Mouse (Mus musculus) midbrain, embryonic 15.5 days (tissue): ENCODE data around the gene Nosip. TPM values are rescaled to one million over a fixed set of nuclear protein-coding genes. Genes with fewer than 3 reads are reported as not detected.

ENCODE experiments used
- ATAC-seq: fragments of 200-750 bp; cut with Nextera tagmentation; replicated peaks from 2 replicates; pipeline ENCODE4 v1.8.0; 2017; ENCODE audit warnings: moderate TSS enrichment
- H3K27ac ChIP-seq: fragments of 300-500 bp; sonication (generic); 2 replicates; pipeline ENCODE4 v1.5.1; 2015; ENCODE audit warnings: mild to moderate bottlenecking, inconsistent platforms
- H3K27me3 ChIP-seq: fragments of 300-500 bp; sonication (generic); replicated peaks from 2 replicates; pipeline ENCODE4 v1.6.1; 2015; ENCODE audit warnings: inconsistent platforms
- H3K36me3 ChIP-seq: fragments of 300-500 bp; sonication (generic); replicated peaks from 2 replicates; pipeline ENCODE4 v1.6.1; 2015; ENCODE audit warnings: inconsistent platforms
- H3K4me1 ChIP-seq: fragments of 300-500 bp; sonication (generic); 2 replicates; pipeline ENCODE4 v1.6.1; 2015; ENCODE audit warnings: inconsistent platforms
- H3K4me2 ChIP-seq: fragments of 300-500 bp; sonication (generic); 2 replicates; pipeline ENCODE4 v1.6.1; 2015; ENCODE audit warnings: inconsistent platforms, mild to moderate bottlenecking, moderate library complexity
- H3K4me3 ChIP-seq: fragments of 300-500 bp; sonication (generic); 2 replicates; pipeline ENCODE4 v1.5.1; 2015; ENCODE audit warnings: mild to moderate bottlenecking, inconsistent platforms
- H3K9ac ChIP-seq: fragments of 300-500 bp; sonication (generic); 2 replicates; pipeline ENCODE4 v1.6.1; 2015; ENCODE audit warnings: mild to moderate bottlenecking, inconsistent platforms
- H3K9me3 ChIP-seq: fragments of 300-500 bp; sonication (generic); 2 replicates; pipeline ENCODE4 v1.6.1; 2016; ENCODE audit warnings: inconsistent platforms
- WGBS: fragments of 180-500 bp; shearing (Covaris S2); methylation state at CpG from one replicate; pipeline ENCODE4 v1.1.7; 2015; ENCODE audit warnings: mixed read lengths; 5-methylcytosine and 5-hydroxymethylcytosine counted together
- polyA plus RNA-seq: library from polyadenylated mRNA; unstranded; fragments of >200 nt; fragmentation: Nextera tagmentation; extraction: Ambion mirVana; gene quantifications from 2 replicates; pipeline ENCODE4 v1.2.1, GENCODE M21; 2015

Nosip gene
- polyA plus RNA-seq, 1 experiment from 2014 or later: 67.2 TPM

DNA sequence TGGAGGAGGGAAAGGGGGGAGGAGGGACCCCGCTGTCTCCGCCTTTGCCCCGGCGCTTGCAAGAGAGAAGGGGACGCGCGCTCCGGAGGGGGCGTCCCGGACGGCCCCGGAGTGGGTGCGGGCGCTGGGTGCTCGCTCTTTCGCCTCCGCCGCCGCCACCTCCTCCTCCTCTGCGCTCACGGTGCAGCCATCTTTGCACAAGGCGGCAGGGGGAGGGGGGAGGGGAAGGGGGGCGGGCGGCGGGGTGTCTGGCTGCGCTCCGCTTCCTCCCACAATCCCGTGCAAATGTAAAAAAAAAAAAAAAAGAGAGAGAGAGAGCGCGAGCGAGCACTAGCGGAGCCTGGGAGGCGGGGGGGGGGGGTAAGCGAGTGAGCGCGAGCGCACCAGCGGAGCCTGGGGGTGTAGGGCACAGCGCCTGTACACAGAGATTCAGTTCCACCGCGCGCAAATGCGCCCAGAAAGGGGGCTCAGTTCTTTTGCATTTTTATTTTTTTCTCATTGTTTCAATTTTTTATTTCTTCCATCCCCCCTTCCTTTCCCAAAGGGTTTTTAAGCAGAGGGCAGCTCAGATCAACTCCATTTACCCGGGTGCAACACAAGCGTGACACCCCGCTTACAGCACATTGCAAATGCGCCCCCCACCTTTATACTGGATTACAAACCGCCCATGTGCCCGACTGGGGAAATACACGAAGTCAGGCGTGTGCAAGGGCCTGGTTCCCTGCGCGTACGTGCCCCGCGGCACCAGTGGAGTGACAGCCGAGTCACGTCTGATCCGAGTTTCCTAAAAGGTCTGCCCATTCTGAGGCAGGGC, 8.9 kb upstream of the Nosip start:
- peak; percentile 62 for ATAC-seq
- no peaks in the 10 kb centered on the region for H3K27me3 ChIP-seq
- peak overlapping the region; percentile 67 for H3K4me3 ChIP-seq
- H3K27ac ChIP-seq: peak overlapping the region; percentile 99
- peaks cover 15% of the 10 kb centered on the region for H3K36me3 ChIP-seq
- peak overlapping the region; percentile 95 for H3K4me2 ChIP-seq
- H3K9ac ChIP-seq: peak overlapping the region; percentile 81
- WGBS: 1% methylated on average over 37 of the region's 59 CpGs
- H3K4me1 ChIP-seq: peaks cover 34% of the 10 kb centered on the region
- H3K9me3 ChIP-seq: no peaks in the 10 kb centered on the region

DNA sequence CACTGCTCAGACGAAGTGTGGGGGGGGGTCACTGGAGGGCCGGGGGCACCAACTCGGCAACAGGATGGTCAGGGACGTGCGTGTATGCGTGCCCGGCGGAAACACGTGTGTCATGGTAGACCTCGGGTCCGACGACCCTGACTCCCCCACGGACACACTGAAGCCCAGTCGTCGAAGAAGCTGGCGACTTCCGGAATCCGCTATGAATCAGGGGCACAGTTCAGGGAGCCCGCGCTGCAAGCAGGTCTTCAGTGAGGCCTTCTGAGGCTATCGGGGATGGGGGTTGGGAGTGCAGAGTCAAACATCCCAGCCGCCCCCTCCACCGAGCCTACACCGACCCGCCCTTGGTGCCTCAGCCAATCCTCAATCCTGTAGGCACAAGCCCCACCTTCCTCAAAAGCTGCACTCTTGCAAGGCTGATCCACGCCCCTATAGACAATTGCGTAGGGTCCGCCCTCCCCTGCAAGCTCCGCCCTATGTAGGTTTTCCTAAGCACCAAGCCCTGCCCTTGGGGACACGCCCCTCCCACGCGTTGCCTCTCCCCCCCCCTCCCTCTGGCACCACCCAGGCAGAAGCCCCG, 8.2 kb upstream of the Nosip start:
- H3K4me2 ChIP-seq: peak overlapping the region; percentile 95
- H3K27ac ChIP-seq: peak overlapping the region; percentile 99
- peak overlapping the region; percentile 67 for H3K4me3 ChIP-seq
- H3K9ac ChIP-seq: peak overlapping the region; percentile 81
- H3K36me3 ChIP-seq: peaks cover 8% of the 10 kb centered on the region; the same call in 1 of the 2 replicates
- H3K4me1 ChIP-seq: peaks cover 36% of the 10 kb centered on the region
- no peaks in the 10 kb centered on the region for H3K27me3 ChIP-seq
- under 1% methylated on average over 33 of the region's 33 CpGs for WGBS
- H3K9me3 ChIP-seq: no peaks in the 10 kb centered on the region
- ATAC-seq: peak; percentile 87

GRCm38 (mm10) chr7:45056329-45056971, 5.8 kb upstream of the Nosip start:
- Histone ChIP-seq H3K9ac (no peak overlapping the region), H3K4me3 (no peak overlapping the region)
- 64% methylated on average over 14 of the region's 14 CpGs for WGBS

GRCm38 (mm10) chr7:45056972-45057348, 5.3 kb upstream of the Nosip start:
- H3K4me1 ChIP-seq: peaks cover 36% of the 10 kb centered on the region
- no peak overlapping the region for H3K4me3 ChIP-seq
- ATAC-seq: no peak

More at GRCm38 (mm10) chr7:45056329-45056971, 5.8 kb upstream of the Nosip start:
- H3K27me3 ChIP-seq: no peaks in the 10 kb centered on the region
- no peak overlapping the region for H3K4me2 ChIP-seq
- no peak overlapping the region for H3K27ac ChIP-seq
- ATAC-seq: no peak
- H3K9me3 ChIP-seq: no peaks in the 10 kb centered on the region
- H3K36me3 ChIP-seq: no peaks in the 10 kb centered on the region
- H3K4me1 ChIP-seq: peaks cover 36% of the 10 kb centered on the region

GRCm38 (mm10) chr7:45058607-45059571, 3.3 kb upstream of the Nosip start:
- Histone ChIP-seq H3K9ac (no peak overlapping the region), H3K27me3 (no peaks in the 10 kb centered on the region)
- peak; percentile 55 for ATAC-seq

More at GRCm38 (mm10) chr7:45056972-45057348, 5.3 kb upstream of the Nosip start:
- Histone ChIP-seq H3K36me3 (no peaks in the 10 kb centered on the region), H3K4me2 (no peak overlapping the region), H3K27me3 (no peaks in the 10 kb centered on the region), H3K27ac (no peak overlapping the region), H3K9ac (no peak overlapping the region), H3K9me3 (no peaks in the 10 kb centered on the region)

DNA sequence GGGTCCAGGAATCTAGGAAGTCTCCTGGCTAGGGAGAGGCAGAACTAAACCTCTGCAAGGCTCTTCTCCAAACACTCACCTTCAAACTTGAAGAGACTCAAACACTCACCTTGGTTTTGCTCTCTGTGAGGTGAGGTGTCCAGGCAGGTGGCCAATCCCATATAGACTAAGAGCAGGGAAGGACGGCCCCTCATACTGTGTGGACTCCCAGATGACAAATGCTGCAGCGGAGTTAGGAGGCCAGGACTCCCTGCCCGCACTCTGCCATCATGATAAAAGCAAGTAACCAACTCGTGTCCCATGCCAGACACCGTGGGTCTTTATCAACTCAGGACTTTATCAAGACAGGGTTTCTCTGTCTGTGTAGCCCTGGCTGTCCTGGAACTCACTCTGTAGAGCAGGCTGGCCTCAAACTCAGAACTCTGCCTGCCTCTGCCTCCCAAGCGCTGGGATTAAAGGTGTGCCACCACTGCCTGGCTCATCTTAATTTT, 1.6 kb upstream of the Nosip start:
- Histone ChIP-seq H3K27me3 (no peaks in the 10 kb centered on the region), H3K4me2 (no peak overlapping the region), H3K36me3 (no peaks in the 10 kb centered on the region), H3K27ac (no peak overlapping the region), H3K9ac (no peak overlapping the region), H3K4me1 (peaks cover 49% of the 10 kb centered on the region), H3K9me3 (no peaks in the 10 kb centered on the region), H3K4me3 (no peak overlapping the region)
- WGBS: 91% methylated on average over 6 of the region's 6 CpGs
- ATAC-seq: no peak

More at GRCm38 (mm10) chr7:45058607-45059571, 3.3 kb upstream of the Nosip start:
- H3K27ac ChIP-seq: peak overlapping the region; percentile 81
- no peaks in the 10 kb centered on the region for H3K36me3 ChIP-seq
- H3K4me2 ChIP-seq: peak overlapping the region; percentile 5; the same call in 1 of the 2 replicates
- peaks cover 43% of the 10 kb centered on the region for H3K4me1 ChIP-seq
- H3K4me3 ChIP-seq: no peak overlapping the region
- no peaks in the 10 kb centered on the region for H3K9me3 ChIP-seq
- 81% methylated on average over 10 of the region's 10 CpGs for WGBS

DNA sequence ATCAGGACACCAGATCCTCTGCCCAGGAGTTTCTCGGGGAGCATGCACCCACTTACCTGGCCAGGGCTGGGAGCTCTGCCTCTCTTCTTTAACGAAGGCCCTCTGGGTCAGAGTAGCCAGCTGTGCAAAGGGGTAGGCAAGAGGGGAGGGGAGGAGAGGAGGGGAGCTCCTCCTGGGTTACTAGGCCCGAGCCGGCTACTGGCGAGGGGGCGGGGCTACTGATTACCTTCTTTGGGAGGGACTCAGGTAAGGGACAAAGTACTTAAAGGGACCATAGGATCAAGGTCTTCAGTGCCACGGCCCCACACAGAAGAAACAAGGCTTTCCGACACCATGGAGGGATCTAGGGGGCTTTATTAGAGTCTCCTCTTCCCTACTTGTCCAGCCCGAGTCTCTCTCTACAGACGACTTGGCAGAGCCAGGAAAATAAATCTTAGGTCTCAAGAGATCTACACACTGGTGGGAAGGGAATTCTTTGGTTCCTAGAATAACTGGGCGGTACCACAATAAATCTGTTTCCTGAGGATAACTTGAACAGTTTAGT, 625 bp upstream of the Nosip start:
- Histone ChIP-seq H3K4me2 (peak overlapping the region; percentile 46), H3K27me3 (no peaks in the 10 kb centered on the region), H3K9ac (no peak overlapping the region), H3K4me3 (peak overlapping the region; percentile 62), H3K4me1 (peaks cover 49% of the 10 kb centered on the region), H3K27ac (peak overlapping the region; percentile 92; the same call in 1 of the 2 replicates), H3K36me3 (no peaks in the 10 kb centered on the region), H3K9me3 (no peaks in the 10 kb centered on the region)
- ATAC-seq: no peak
- 16% methylated on average over 11 of the region's 11 CpGs for WGBS

- peaks cover 18% of the 10 kb centered on the region for H3K4me1 ChIP-seq
- no peak overlapping the region for H3K9ac ChIP-seq
- no peak overlapping the region for H3K4me2 ChIP-seq
- WGBS: 68% methylated on average over 4 of the region's 4 CpGs
- no peaks in the 10 kb centered on the region for H3K27me3 ChIP-seq
- no peak overlapping the region for H3K27ac ChIP-seq
- H3K9me3 ChIP-seq: no peaks in the 10 kb centered on the region
- no peak overlapping the region for H3K4me3 ChIP-seq
- no peak for ATAC-seq
- no peaks in the 10 kb centered on the region for H3K36me3 ChIP-seq
These were observed 5.2 kb downstream of the Nosip start for GRCm38 (mm10) chr7:45067190-45067999.

- H3K9ac ChIP-seq: no peak overlapping the region
- H3K27ac ChIP-seq: no peak overlapping the region
- 27% methylated on average over 5 of the region's 5 CpGs for WGBS
- peaks cover 17% of the 10 kb centered on the region for H3K4me1 ChIP-seq
- no peak overlapping the region for H3K4me3 ChIP-seq
- no peak for ATAC-seq
- H3K9me3 ChIP-seq: no peaks in the 10 kb centered on the region
- H3K36me3 ChIP-seq: no peaks in the 10 kb centered on the region
- no peaks in the 10 kb centered on the region for H3K27me3 ChIP-seq
- H3K4me2 ChIP-seq: no peak overlapping the region
These were observed 5.7 kb downstream of the Nosip start for GRCm38 (mm10) chr7:45068000-45068318.

DNA sequence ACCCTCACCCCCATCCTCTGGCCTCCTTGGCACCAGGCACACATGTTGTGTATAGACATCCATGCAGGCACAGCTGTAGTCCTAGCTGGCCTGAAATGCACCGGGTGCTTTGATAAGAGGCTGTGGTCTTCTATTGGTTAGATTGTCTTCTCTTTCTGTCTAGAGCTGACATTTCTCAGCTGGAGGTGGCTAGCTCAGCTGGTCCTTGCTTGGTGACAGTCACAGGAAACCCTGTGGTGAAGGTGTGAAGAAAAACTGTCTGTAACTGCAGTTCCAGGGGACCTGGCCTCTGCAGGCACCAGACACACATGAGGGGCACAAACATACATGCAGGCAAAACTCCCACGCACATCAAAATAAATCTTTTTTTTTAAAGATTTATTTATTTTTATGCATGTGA, 7.4 kb downstream of the Nosip start:
- Histone ChIP-seq H3K27ac (no peak overlapping the region), H3K4me1 (peaks cover 2% of the 10 kb centered on the region; the same call in 1 of the 2 replicates), H3K9me3 (no peaks in the 10 kb centered on the region), H3K36me3 (no peaks in the 10 kb centered on the region), H3K4me2 (no peak overlapping the region), H3K4me3 (no peak overlapping the region), H3K9ac (no peak overlapping the region), H3K27me3 (no peaks in the 10 kb centered on the region)
- no peak for ATAC-seq
- 97% methylated on average over 2 of the region's 2 CpGs for WGBS

DNA sequence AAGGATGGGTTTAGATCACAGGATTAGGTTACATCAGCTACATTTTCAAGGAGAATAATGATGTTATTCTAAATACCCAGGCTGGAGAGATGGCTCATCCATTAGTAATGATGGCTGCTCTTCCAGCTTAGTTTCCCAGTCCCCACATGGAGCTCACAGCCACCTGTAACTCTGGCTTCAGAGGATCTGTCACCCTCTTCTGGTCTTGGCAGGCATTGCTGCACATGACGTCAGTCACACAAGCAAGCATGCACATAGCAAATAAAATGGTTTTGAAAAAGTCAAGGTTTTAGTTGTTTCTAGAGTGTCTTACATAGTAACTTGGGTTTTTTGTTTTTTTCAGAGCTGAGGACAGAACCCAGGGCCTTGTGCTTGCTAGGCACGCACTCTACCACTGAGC, 10.0 kb downstream of the Nosip start:
- ATAC-seq: no peak

More for the DNA sequence above, 10.0 kb downstream of the Nosip start:
- Histone ChIP-seq H3K9me3 (no peaks in the 10 kb centered on the region), H3K4me1 (no peaks in the 10 kb centered on the region), H3K27ac (no peak overlapping the region), H3K27me3 (no peaks in the 10 kb centered on the region), H3K4me2 (no peak overlapping the region), H3K9ac (no peak overlapping the region), H3K4me3 (no peak overlapping the region), H3K36me3 (peaks cover 9% of the 10 kb centered on the region; the same call in 1 of the 2 replicates)
- 76% methylated on average over 2 of the region's 2 CpGs for WGBS
